Mouse (Mus musculus) liver, embryonic 14.5 days (tissue): Measurements from ENCODE around the gene Dab2.

Experiments used
- CTCF ChIP-seq: IDR thresholded peaks from 2 replicates; pipeline ENCODE4 v1.5.1; 2016; ENCODE audit warnings: antibody characterized with exemption, low read depth, control low read depth
- EP300 ChIP-seq: IDR thresholded peaks from 2 replicates; pipeline ENCODE4 v1.6.1; 2016; ENCODE audit warnings: antibody characterized with exemption, low read depth

DNA sequence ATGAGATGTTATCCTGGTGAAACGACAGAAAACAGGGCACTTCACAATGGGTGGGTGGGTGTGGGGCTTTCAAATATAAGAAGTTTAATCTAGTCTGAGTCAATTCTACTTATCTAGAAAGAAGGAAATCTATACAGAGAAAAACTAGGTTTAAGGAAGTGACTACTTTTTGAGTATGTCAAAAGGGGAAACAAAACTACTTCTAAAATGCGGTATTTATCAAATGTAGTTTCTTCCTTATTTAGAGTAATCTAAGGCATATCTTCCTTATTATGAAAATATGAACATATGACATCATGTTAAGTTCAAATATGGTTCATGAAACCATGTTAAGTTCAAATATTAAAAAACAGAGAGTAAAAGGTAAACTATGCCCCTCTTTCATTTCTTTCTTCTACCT lies 4.2 kb downstream of the Dab2 start:
- TF ChIP-seq CTCF (no peak), EP300 (no peak)
